ENCODE assay signal across 8 mouse cellular contexts in the genomic region with DNA sequence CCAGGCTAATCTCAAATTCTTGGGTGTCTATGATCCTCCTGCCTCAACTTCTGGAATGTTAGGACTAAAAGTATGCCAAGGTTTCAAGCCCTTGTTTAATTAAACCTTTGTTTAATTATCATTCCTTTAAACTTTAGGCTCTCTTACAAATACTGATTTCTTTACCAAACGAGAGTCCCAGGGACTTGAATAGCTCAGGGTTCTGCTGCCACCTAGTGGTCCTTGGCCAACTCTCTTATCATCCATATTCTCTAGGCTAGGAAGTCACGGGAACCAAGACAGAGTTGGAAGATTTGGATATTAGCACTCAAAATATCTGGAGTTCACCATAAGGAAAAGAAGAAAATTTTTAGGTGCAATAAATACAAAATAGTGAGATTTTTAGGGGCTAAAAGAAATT. TPM values are rescaled to one million over a fixed set of nuclear protein-coding genes. Genes with fewer than 3 reads are reported as not detected.
DNase-seq lines count a peak whose midpoint lies in the region; ATAC-seq lines count a peak whose summit lies in the region.

No protein-coding gene starts in this region.

- peak; percentile 56 for DNase-seq in forebrain, embryonic 10.5 days (ENCODE audit: extremely low spot score, low spot score)
- DNase-seq in adrenal gland, adult 18-20 months (ENCODE audit: low spot score in 2 of 2): peak; percentile 70 to 72
- DNase-seq in embryo, embryonic 10 days (ENCODE audit: low spot score): peak; percentile 92
- peak; percentile 77 for DNase-seq in heart, embryonic 10.5 days (ENCODE audit: low spot score)
- peak; percentile 77 to 81 for DNase-seq in layer of hippocampus, postnatal 10 days (ENCODE audit: low spot score in 2 of 2)
- DNase-seq in spleen, postnatal 10 days (ENCODE audit: low spot score in 2 of 2): peak; percentile 54 to 82

- H3K36me3 ChIP-seq in forebrain, embryonic 10.5 days (replicated peaks): no peaks in the 10 kb centered on the region
- no peaks in the 10 kb centered on the region for H3K36me3 ChIP-seq in forebrain, embryonic 12.5 days (replicated peaks)
- no peaks in the 10 kb centered on the region for H3K36me3 ChIP-seq in heart, embryonic 10.5 days

- WGBS in forebrain, embryonic 10.5 days: 16% methylated on average over 2 of the region's 2 CpGs
- WGBS in forebrain, embryonic 12.5 days: 16% methylated on average over 2 of the region's 2 CpGs
- 5% methylated on average over 2 of the region's 2 CpGs for WGBS in heart, embryonic 10.5 days

- no peak overlapping the region for H3K27ac ChIP-seq in forebrain, embryonic 10.5 days
- no peak overlapping the region for H3K27ac ChIP-seq in forebrain, embryonic 12.5 days
- no peak overlapping the region for H3K27ac ChIP-seq in heart, embryonic 10.5 days

- no peak for ATAC-seq in forebrain, embryonic 12.5 days (ENCODE audit: low FRiP score)
- peak; percentile 81 for ATAC-seq in megakaryocyte, adult 5-6 weeks (ENCODE audit: poor library complexity, severe bottlenecking)

- no peak overlapping the region for H3K4me3 ChIP-seq in forebrain, embryonic 10.5 days
- no peak overlapping the region for H3K4me3 ChIP-seq in forebrain, embryonic 12.5 days (replicated peaks)
- H3K4me3 ChIP-seq in heart, embryonic 10.5 days: no peak overlapping the region

- H3K4me1 ChIP-seq in forebrain, embryonic 10.5 days: no peaks in the 10 kb centered on the region
- H3K4me1 ChIP-seq in forebrain, embryonic 12.5 days: no peaks in the 10 kb centered on the region
- no peaks in the 10 kb centered on the region for H3K4me1 ChIP-seq in heart, embryonic 10.5 days

- no peaks in the 10 kb centered on the region for H3K27me3 ChIP-seq in forebrain, embryonic 10.5 days (ENCODE audit: poor library complexity, severe bottlenecking)
- no peaks in the 10 kb centered on the region for H3K27me3 ChIP-seq in forebrain, embryonic 12.5 days
- no peaks in the 10 kb centered on the region for H3K27me3 ChIP-seq in heart, embryonic 10.5 days (ENCODE audit: insufficient read depth, poor library complexity, severe bottlenecking)

- no peak overlapping the region for H3K4me2 ChIP-seq in forebrain, embryonic 12.5 days

- no peak overlapping the region for H3K9ac ChIP-seq in forebrain, embryonic 12.5 days

- no peaks in the 10 kb centered on the region for H3K9me3 ChIP-seq in forebrain, embryonic 10.5 days
- no peaks in the 10 kb centered on the region for H3K9me3 ChIP-seq in forebrain, embryonic 12.5 days
- no peaks in the 10 kb centered on the region for H3K9me3 ChIP-seq in heart, embryonic 10.5 days

RNA-seq across cellular contexts. Expression of gene Bpgm, which starts 28.0 kb away (rescaled TPM):
- polyA plus RNA-seq in forebrain, embryonic 10.5 days (2016; fragmentation: Nextera tagmentation; extraction: Ambion mirVana): 54.6 and 68.6 TPM in 2 replicates
- polyA plus RNA-seq in forebrain, embryonic 12.5 days (2016; fragmentation: Nextera tagmentation; extraction: Ambion mirVana): 62.8 and 68.6 TPM in 2 replicates
- total RNA-seq in adrenal gland, adult 18-20 months (2021): 10 to 100 TPM; 26.2 to 39.8 TPM
- 54.3 and 59.3 TPM in 2 replicates for polyA plus RNA-seq in heart, embryonic 10.5 days (2016; fragmentation: Nextera tagmentation; extraction: Ambion mirVana)
- total RNA-seq in layer of hippocampus, postnatal 10 days (2021): 10 to 100 TPM; 75.1 to 75.4 TPM
- total RNA-seq in megakaryocyte, adult 5-6 weeks (2015): 2.4 and 4.1 TPM in 2 replicates
- 10.8 and 12.4 TPM in 2 replicates for total RNA-seq in megakaryocyte, adult 5-6 weeks (2017)

RNA-seq across cellular contexts. Expression of gene Akr1b7, which starts 35.8 kb away (rescaled TPM):
- 0.11 TPM in 1 of 2 replicates, not detected in the other for polyA plus RNA-seq in forebrain, embryonic 10.5 days (2016; fragmentation: Nextera tagmentation; extraction: Ambion mirVana)
- polyA plus RNA-seq in forebrain, embryonic 12.5 days (2016; fragmentation: Nextera tagmentation; extraction: Ambion mirVana): not detected in 2 replicates
- 1,000 to 10,000 TPM; 2,529 to 6,211 TPM for total RNA-seq in adrenal gland, adult 18-20 months (2021)
- polyA plus RNA-seq in heart, embryonic 10.5 days (2016; fragmentation: Nextera tagmentation; extraction: Ambion mirVana): 0.57 TPM in 1 of 2 replicates, not detected in the other
- total RNA-seq in layer of hippocampus, postnatal 10 days (2021): not detected
- not detected in 2 replicates for total RNA-seq in megakaryocyte, adult 5-6 weeks (2015)
- not detected in 2 replicates for total RNA-seq in megakaryocyte, adult 5-6 weeks (2017)

Comparison
In these comparisons a context has a peak if more than half of its experiments do, and no peak if none do; other contexts are left out.
1. RNA of gene Akr1b7, which starts 35.8 kb away (total RNA-seq): 2,529 to 6,211 TPM in adrenal gland, adult 18-20 months; not detected in layer of hippocampus, postnatal 10 days and not detected in megakaryocyte, adult 5-6 weeks; every median in the first group is over 1,000 times any median in the second.
2. Peak in every context shown above with its lines, with median percentiles within 50 percentile points of each other: DNase-seq.